Mouse (Mus musculus): ENCODE data around the gene Myzap. TPM values are rescaled to one million over a fixed set of nuclear protein-coding genes. Genes with fewer than 3 reads are reported as not detected.
"Not testable (repeated sequence)": the region's sequence is repeated elsewhere in the genome, so short reads cannot be mapped to it uniquely, and the experiment has no call there.

Gene Myzap
- polyA plus RNA-seq, 1 experiment: 4.1 TPM

- Histone ChIP-seq H3K4me3 (ENCODE audit: control insufficient read depth, low read depth, low read length) (peak overlapping the region; percentile 99), H3K4me1 (ENCODE audit: control insufficient read depth, insufficient read depth, low read length) (no peaks in the 10 kb centered on the region; the same call in 1 of the 2 replicates), H3K27me3 (ENCODE audit: control insufficient read depth, insufficient read depth, low read length) (no peaks in the 10 kb centered on the region), H3K36me3 (ENCODE audit: control insufficient read depth, insufficient read depth, low read length) (no peaks in the 10 kb centered on the region; the same call in 1 of the 2 replicates), H3K27ac (ENCODE audit: control insufficient read depth, insufficient read depth, low read depth, low read length) (peak overlapping the region; percentile 99)
- no peak for TF ChIP-seq CTCF (IDR thresholded peaks at IDR 0.05; ENCODE audit: control insufficient read depth, insufficient read depth, insufficient replicate concordance, low read depth, low read length)
- TF ChIP-seq POLR2A (IDR thresholded peaks at IDR 0.05; ENCODE audit: control insufficient read depth, low read depth, low read length): no peak
Observed at GRCm38 (mm10) chr9:71484871-71485474, 107.2 kb downstream of the Myzap start.

GRCm38 (mm10) chr9:71483872-71484271, 108.3 kb downstream of the Myzap start:
- not testable (repeated sequence) for H3K4me3 ChIP-seq (ENCODE audit: control insufficient read depth, low read depth, low read length); H3K27ac ChIP-seq (ENCODE audit: control insufficient read depth, insufficient read depth, low read depth, low read length); H3K4me1 ChIP-seq (ENCODE audit: control insufficient read depth, insufficient read depth, low read length); H3K27me3 ChIP-seq (ENCODE audit: control insufficient read depth, insufficient read depth, low read length); H3K36me3 ChIP-seq (ENCODE audit: control insufficient read depth, insufficient read depth, low read length)

GRCm38 (mm10) chr9:71480305-71480704, 111.9 kb downstream of the Myzap start:
- Histone ChIP-seq H3K4me1 (ENCODE audit: control insufficient read depth, insufficient read depth, low read length) (no peaks in the 10 kb centered on the region; the same call in 1 of the 2 replicates), H3K27ac (ENCODE audit: control insufficient read depth, insufficient read depth, low read depth, low read length) (no peak overlapping the region), H3K36me3 (ENCODE audit: control insufficient read depth, insufficient read depth, low read length) (peaks cover 3% of the 10 kb centered on the region), H3K4me3 (ENCODE audit: control insufficient read depth, low read depth, low read length) (no peak overlapping the region), H3K27me3 (ENCODE audit: control insufficient read depth, insufficient read depth, low read length) (no peaks in the 10 kb centered on the region)
- TF ChIP-seq POLR2A (IDR thresholded peaks at IDR 0.05; ENCODE audit: control insufficient read depth, low read depth, low read length) (no peak), CTCF (IDR thresholded peaks at IDR 0.05; ENCODE audit: control insufficient read depth, insufficient read depth, insufficient replicate concordance, low read depth, low read length) (no peak)

GRCm38 (mm10) chr9:71479413-71479812, 112.7 kb downstream of the Myzap start:
- H3K27ac ChIP-seq (ENCODE audit: control insufficient read depth, insufficient read depth, low read depth, low read length): no peak overlapping the region
- H3K36me3 ChIP-seq (ENCODE audit: control insufficient read depth, insufficient read depth, low read length): peaks cover 3% of the 10 kb centered on the region
- no peaks in the 10 kb centered on the region for H3K27me3 ChIP-seq (ENCODE audit: control insufficient read depth, insufficient read depth, low read length)
- H3K4me3 ChIP-seq (ENCODE audit: control insufficient read depth, low read depth, low read length): no peak overlapping the region
- H3K4me1 ChIP-seq (ENCODE audit: control insufficient read depth, insufficient read depth, low read length): no peaks in the 10 kb centered on the region
- TF ChIP-seq POLR2A (IDR thresholded peaks at IDR 0.05; ENCODE audit: control insufficient read depth, low read depth, low read length) (no peak), CTCF (IDR thresholded peaks at IDR 0.05; ENCODE audit: control insufficient read depth, insufficient read depth, insufficient replicate concordance, low read depth, low read length) (no peak)

GRCm38 (mm10) chr9:71478596-71478995, 113.6 kb downstream of the Myzap start:
- H3K4me3 ChIP-seq (ENCODE audit: control insufficient read depth, low read depth, low read length): no peak overlapping the region
- H3K27me3 ChIP-seq (ENCODE audit: control insufficient read depth, insufficient read depth, low read length): no peaks in the 10 kb centered on the region
- H3K27ac ChIP-seq (ENCODE audit: control insufficient read depth, insufficient read depth, low read depth, low read length): no peak overlapping the region
- TF ChIP-seq POLR2A (IDR thresholded peaks at IDR 0.05; ENCODE audit: control insufficient read depth, low read depth, low read length) (no peak), CTCF (IDR thresholded peaks at IDR 0.05; ENCODE audit: control insufficient read depth, insufficient read depth, insufficient replicate concordance, low read depth, low read length) (no peak)
- H3K4me1 ChIP-seq (ENCODE audit: control insufficient read depth, insufficient read depth, low read length): no peaks in the 10 kb centered on the region
- peaks cover 3% of the 10 kb centered on the region for H3K36me3 ChIP-seq (ENCODE audit: control insufficient read depth, insufficient read depth, low read length)

GRCm38 (mm10) chr9:71476601-71477000, 115.6 kb downstream of the Myzap start:
- TF ChIP-seq POLR2A (IDR thresholded peaks at IDR 0.05; ENCODE audit: control insufficient read depth, low read depth, low read length): no peak
- no peak for TF ChIP-seq CTCF (IDR thresholded peaks at IDR 0.05; ENCODE audit: control insufficient read depth, insufficient read depth, insufficient replicate concordance, low read depth, low read length)
- Histone ChIP-seq H3K27me3 (ENCODE audit: control insufficient read depth, insufficient read depth, low read length) (no peaks in the 10 kb centered on the region), H3K36me3 (ENCODE audit: control insufficient read depth, insufficient read depth, low read length) (peaks cover 3% of the 10 kb centered on the region), H3K27ac (ENCODE audit: control insufficient read depth, insufficient read depth, low read depth, low read length) (no peak overlapping the region), H3K4me1 (ENCODE audit: control insufficient read depth, insufficient read depth, low read length) (no peaks in the 10 kb centered on the region), H3K4me3 (ENCODE audit: control insufficient read depth, low read depth, low read length) (no peak overlapping the region)

- H3K4me1 ChIP-seq (ENCODE audit: control insufficient read depth, insufficient read depth, low read length): no peaks in the 10 kb centered on the region
Observed at GRCm38 (mm10) chr9:71475536-71475935, 116.6 kb downstream of the Myzap start.

GRCm38 (mm10) chr9:71467434-71467833, 124.7 kb downstream of the Myzap start:
- TF ChIP-seq POLR2A (IDR thresholded peaks at IDR 0.05; ENCODE audit: control insufficient read depth, low read depth, low read length): no peak
- no peak for TF ChIP-seq CTCF (IDR thresholded peaks at IDR 0.05; ENCODE audit: control insufficient read depth, insufficient read depth, insufficient replicate concordance, low read depth, low read length)
- Histone ChIP-seq H3K36me3 (ENCODE audit: control insufficient read depth, insufficient read depth, low read length) (no peaks in the 10 kb centered on the region), H3K4me1 (ENCODE audit: control insufficient read depth, insufficient read depth, low read length) (peaks cover 4% of the 10 kb centered on the region; the same call in 1 of the 2 replicates), H3K27me3 (ENCODE audit: control insufficient read depth, insufficient read depth, low read length) (no peaks in the 10 kb centered on the region), H3K27ac (ENCODE audit: control insufficient read depth, insufficient read depth, low read depth, low read length) (no peak overlapping the region), H3K4me3 (ENCODE audit: control insufficient read depth, low read depth, low read length) (no peak overlapping the region)

More at GRCm38 (mm10) chr9:71475536-71475935, 116.6 kb downstream of the Myzap start:
- no peak for TF ChIP-seq CTCF (IDR thresholded peaks at IDR 0.05; ENCODE audit: control insufficient read depth, insufficient read depth, insufficient replicate concordance, low read depth, low read length)
- TF ChIP-seq POLR2A (IDR thresholded peaks at IDR 0.05; ENCODE audit: control insufficient read depth, low read depth, low read length): no peak
- Histone ChIP-seq H3K27me3 (ENCODE audit: control insufficient read depth, insufficient read depth, low read length) (no peaks in the 10 kb centered on the region), H3K27ac (ENCODE audit: control insufficient read depth, insufficient read depth, low read depth, low read length) (no peak overlapping the region), H3K36me3 (ENCODE audit: control insufficient read depth, insufficient read depth, low read length) (peaks cover 3% of the 10 kb centered on the region), H3K4me3 (ENCODE audit: control insufficient read depth, low read depth, low read length) (no peak overlapping the region)

Measured in testis, adult 2 months (tissue).